Mouse (Mus musculus): Measurements from ENCODE around the gene Scd3.

DNA sequence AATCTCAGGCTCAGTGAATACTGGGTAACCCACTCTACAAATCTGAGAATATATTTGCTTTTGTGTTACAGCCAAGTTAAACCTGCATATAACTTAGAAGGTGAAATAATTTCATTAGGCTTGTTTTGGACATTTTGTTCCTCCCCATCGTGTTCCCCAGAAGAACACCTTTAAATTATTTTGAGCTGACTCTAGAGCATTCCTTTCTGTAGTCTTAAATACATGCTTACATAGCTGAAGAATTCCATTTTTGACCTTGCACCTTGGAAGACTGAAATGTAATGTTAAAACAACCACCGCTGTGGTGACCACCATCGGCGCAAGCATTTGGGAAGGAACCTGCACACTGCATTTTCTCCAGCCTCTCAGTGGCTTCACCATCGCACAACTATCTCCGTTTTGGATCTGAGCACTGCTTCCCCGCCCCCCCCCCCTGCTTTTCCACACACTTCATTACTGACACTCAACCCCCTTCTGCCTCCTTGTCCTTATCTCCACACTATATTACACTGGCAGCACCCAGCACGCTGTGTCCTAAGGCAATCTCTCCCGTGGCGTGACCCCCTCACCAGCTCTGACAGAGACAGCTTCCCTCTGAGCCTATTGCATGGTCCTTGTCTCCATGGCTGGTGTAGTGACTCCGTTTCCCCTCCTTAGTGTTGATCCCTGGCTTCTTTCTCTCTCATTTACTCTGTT lies 84.5 kb downstream of the Scd3 start:
- TF ChIP-seq CTCF (conservative IDR thresholded peaks at IDR 0.05; ENCODE audit: low read length) (no peak), POU5F1 (IDR thresholded peaks at IDR 0.05; ENCODE audit: borderline replicate concordance, low read length) (no peak), NANOG (IDR thresholded peaks at IDR 0.05; ENCODE audit: borderline replicate concordance, low read length) (no peak)
